Mouse (Mus musculus): ENCODE measurements at regions not wholly inside any gene's neighbourhood (a gene's known extent, or its start where the extent isn't known, plus 50 kb on each side); places are given as distances from the start of the nearest gene placed in this dataset.

GRCm38 (mm10) chr3:147041201-147041600 is 189.0 kb downstream of the Ttll7 start:
- no peak for ATAC-seq (replicated peaks; ENCODE audit: low FRiP score)

DNA sequence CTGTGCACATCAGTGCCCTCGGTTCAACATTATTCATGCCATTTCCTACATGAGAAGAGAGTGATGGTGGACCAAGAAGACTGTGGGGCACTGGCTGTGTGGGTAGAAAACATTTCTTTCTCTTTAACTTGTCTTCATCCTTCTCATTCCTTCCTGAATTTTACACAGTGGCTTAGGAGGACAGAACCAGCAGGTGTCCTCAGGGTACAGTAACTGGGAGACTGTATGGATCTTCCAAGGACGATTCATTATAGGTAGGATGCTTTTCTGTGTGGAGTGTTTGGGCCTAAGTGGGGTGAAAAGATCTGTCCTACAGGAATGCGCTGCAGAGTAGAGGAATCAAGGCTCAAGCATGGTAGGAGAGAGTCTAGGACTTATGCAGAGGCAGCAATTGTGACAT is 190.7 kb downstream of the Ttll7 start:
- Histone ChIP-seq H3K9me3 (replicated peaks) (no peaks in the 10 kb centered on the region), H3K36me3 (no peaks in the 10 kb centered on the region), H3K4me1 (no peaks in the 10 kb centered on the region), H3K27ac (no peak overlapping the region), H3K9ac (no peak overlapping the region), H3K4me3 (replicated peaks) (no peak overlapping the region), H3K27me3 (no peaks in the 10 kb centered on the region), H3K4me2 (no peak overlapping the region)
- no peak for ATAC-seq (replicated peaks; ENCODE audit: low FRiP score)
- WGBS: 79% methylated on average over 3 of the region's 3 CpGs

More at GRCm38 (mm10) chr3:147041201-147041600, 189.0 kb downstream of the Ttll7 start:
- WGBS: 93% methylated on average over 4 of the region's 4 CpGs
- Histone ChIP-seq H3K4me2 (no peak overlapping the region), H3K4me3 (replicated peaks) (no peak overlapping the region), H3K9ac (no peak overlapping the region), H3K27ac (no peak overlapping the region), H3K36me3 (no peaks in the 10 kb centered on the region), H3K27me3 (no peaks in the 10 kb centered on the region), H3K4me1 (no peaks in the 10 kb centered on the region), H3K9me3 (replicated peaks) (no peaks in the 10 kb centered on the region)

DNA sequence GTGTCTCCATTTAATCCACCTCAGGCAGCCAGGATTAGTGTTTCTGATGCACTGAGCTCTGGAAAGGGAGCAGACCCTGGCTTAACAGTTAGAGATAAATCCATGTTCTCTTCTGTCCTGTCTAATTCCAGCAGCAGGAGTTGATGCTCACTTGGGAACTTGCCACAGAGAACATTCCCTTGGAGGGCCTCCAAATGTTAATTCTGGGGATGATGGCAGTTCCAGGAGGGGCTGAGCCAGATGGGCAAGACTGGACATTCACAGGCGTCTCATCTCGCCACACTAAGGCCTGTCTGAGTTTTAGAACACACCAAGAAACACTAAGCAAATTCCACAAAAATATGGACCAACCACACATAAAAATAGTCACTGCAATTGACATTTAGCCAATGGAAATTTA is 194.5 kb downstream of the Ttll7 start:
- no peak overlapping the region for H3K4me3 ChIP-seq (replicated peaks)
- WGBS: 83% methylated on average over 2 of the region's 2 CpGs
- no peak for ATAC-seq (replicated peaks; ENCODE audit: low FRiP score)
- no peak overlapping the region for H3K27ac ChIP-seq
- no peak overlapping the region for H3K4me2 ChIP-seq
- no peak overlapping the region for H3K9ac ChIP-seq
- no peaks in the 10 kb centered on the region for H3K9me3 ChIP-seq (replicated peaks)
- H3K4me1 ChIP-seq: no peaks in the 10 kb centered on the region
- H3K36me3 ChIP-seq: no peaks in the 10 kb centered on the region
- H3K27me3 ChIP-seq: no peaks in the 10 kb centered on the region

DNA sequence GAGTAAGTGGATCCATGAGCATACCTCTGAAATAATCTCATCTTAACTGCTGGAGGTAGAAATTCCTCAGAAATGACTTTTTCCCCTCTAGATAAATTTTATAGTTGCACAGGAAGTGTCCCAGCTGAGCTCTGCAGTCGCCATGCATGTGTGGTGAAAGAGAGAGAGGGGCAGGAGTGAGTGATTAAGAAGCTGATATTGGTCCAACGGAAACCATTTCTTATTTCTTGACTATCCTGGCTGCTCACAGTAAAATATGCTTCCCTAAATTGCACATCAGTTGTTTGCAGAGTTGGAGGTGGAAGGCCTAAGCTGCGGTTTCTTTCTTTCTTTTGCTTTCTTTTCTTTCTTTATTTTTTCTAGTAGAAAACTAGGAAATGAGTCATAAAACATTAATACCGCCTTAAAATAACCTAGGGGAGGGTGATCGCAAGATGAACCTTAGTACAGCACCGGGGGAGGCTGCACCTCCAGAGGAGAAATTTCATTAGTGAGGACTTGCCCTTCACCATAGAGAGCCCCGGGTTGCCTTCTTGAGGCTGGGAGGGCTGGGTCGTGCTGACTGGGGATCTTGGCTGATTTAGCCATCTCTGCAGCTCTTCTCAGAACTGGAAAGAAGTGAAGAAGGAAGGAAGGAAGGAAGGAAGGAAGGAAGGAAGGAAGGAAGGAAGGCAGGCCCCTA is 202.1 kb downstream of the Ttll7 start:
- Histone ChIP-seq H3K4me1 (peaks cover 5% of the 10 kb centered on the region; the same call in 1 of the 2 replicates), H3K9ac (no peak overlapping the region), H3K27me3 (no peaks in the 10 kb centered on the region), H3K4me3 (replicated peaks) (no peak overlapping the region), H3K36me3 (no peaks in the 10 kb centered on the region), H3K9me3 (replicated peaks) (no peaks in the 10 kb centered on the region), H3K4me2 (no peak overlapping the region), H3K27ac (peak overlapping the region; percentile 45; the same call in 1 of the 2 replicates)
- ATAC-seq (replicated peaks; ENCODE audit: low FRiP score): 0 out of 2 replicates have a peak, but pooled peaks have one; percentile 58
- 46% methylated on average over 8 of the region's 8 CpGs for WGBS

- Histone ChIP-seq H3K27ac (no peak overlapping the region), H3K9me3 (replicated peaks) (no peaks in the 10 kb centered on the region), H3K4me3 (replicated peaks) (no peak overlapping the region), H3K36me3 (no peaks in the 10 kb centered on the region), H3K4me1 (peaks cover 5% of the 10 kb centered on the region; the same call in 1 of the 2 replicates), H3K27me3 (no peaks in the 10 kb centered on the region), H3K4me2 (no peak overlapping the region), H3K9ac (no peak overlapping the region)
- WGBS: 68% methylated on average over 3 of the region's 3 CpGs
- no peak for ATAC-seq (replicated peaks; ENCODE audit: low FRiP score)
These were observed 205.7 kb downstream of the Ttll7 start for GRCm38 (mm10) chr3:147057874-147058273.

- Histone ChIP-seq H3K9ac (no peak overlapping the region), H3K4me2 (no peak overlapping the region), H3K4me3 (replicated peaks) (no peak overlapping the region), H3K9me3 (replicated peaks) (no peaks in the 10 kb centered on the region), H3K36me3 (no peaks in the 10 kb centered on the region), H3K27me3 (no peaks in the 10 kb centered on the region), H3K27ac (no peak overlapping the region), H3K4me1 (no peaks in the 10 kb centered on the region)
- WGBS: 87% methylated on average over 8 of the region's 8 CpGs
- no peak for ATAC-seq (replicated peaks; ENCODE audit: low FRiP score)
These were observed 208.5 kb downstream of the Ttll7 start for GRCm38 (mm10) chr3:147060659-147061058.

GRCm38 (mm10) chr3:147062451-147062850 is 210.3 kb downstream of the Ttll7 start:
- ATAC-seq (replicated peaks; ENCODE audit: low FRiP score): no peak
- Histone ChIP-seq H3K36me3 (no peaks in the 10 kb centered on the region), H3K9ac (no peak overlapping the region), H3K4me2 (no peak overlapping the region), H3K27me3 (no peaks in the 10 kb centered on the region), H3K9me3 (replicated peaks) (no peaks in the 10 kb centered on the region), H3K27ac (no peak overlapping the region), H3K4me3 (replicated peaks) (no peak overlapping the region), H3K4me1 (no peaks in the 10 kb centered on the region)
- WGBS: 85% methylated on average over 7 of the region's 7 CpGs

- Histone ChIP-seq H3K27me3 (no peaks in the 10 kb centered on the region), H3K4me3 (replicated peaks) (no peak overlapping the region), H3K27ac (no peak overlapping the region; the same call in 1 of the 2 replicates), H3K9me3 (replicated peaks) (no peaks in the 10 kb centered on the region), H3K36me3 (no peaks in the 10 kb centered on the region), H3K9ac (no peak overlapping the region), H3K4me2 (no peak overlapping the region), H3K4me1 (no peaks in the 10 kb centered on the region)
- peak; percentile 60; the same call in 1 of the 2 replicates for ATAC-seq (replicated peaks; ENCODE audit: low FRiP score)
- WGBS: 71% methylated on average over 16 of the region's 16 CpGs
These were observed 211.6 kb downstream of the Ttll7 start for GRCm38 (mm10) chr3:147063578-147064442.

DNA sequence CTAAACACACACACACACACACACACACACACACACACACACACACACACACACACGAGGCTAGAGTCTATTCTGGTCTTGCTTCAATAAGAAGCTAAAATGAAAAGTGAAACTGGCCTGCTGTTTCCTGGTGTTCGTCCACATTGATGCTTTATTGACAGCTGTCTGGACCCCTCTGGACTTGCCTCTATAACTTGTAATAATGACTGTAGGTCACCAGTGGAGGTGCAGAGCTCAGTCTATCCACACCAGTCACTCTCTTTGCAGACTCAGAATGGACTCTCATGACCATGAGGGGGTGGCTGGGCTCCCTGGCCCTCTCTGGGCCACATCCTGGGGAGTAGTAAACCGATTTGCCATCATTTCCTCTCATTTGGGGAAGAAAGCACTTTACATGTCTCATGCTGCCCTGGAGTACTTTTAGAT is 212.3 kb downstream of the Ttll7 start:
- Histone ChIP-seq H3K27me3 (no peaks in the 10 kb centered on the region), H3K36me3 (no peaks in the 10 kb centered on the region), H3K9me3 (replicated peaks) (no peaks in the 10 kb centered on the region), H3K4me3 (replicated peaks) (no peak overlapping the region), H3K4me1 (no peaks in the 10 kb centered on the region), H3K4me2 (no peak overlapping the region), H3K9ac (no peak overlapping the region), H3K27ac (no peak overlapping the region)
- ATAC-seq (replicated peaks; ENCODE audit: low FRiP score): no peak
- 52% methylated on average over 3 of the region's 3 CpGs for WGBS

GRCm38 (mm10) chr3:147070972-147071371 is 218.8 kb downstream of the Ttll7 start:
- WGBS: 82% methylated on average over 2 of the region's 2 CpGs

DNA sequence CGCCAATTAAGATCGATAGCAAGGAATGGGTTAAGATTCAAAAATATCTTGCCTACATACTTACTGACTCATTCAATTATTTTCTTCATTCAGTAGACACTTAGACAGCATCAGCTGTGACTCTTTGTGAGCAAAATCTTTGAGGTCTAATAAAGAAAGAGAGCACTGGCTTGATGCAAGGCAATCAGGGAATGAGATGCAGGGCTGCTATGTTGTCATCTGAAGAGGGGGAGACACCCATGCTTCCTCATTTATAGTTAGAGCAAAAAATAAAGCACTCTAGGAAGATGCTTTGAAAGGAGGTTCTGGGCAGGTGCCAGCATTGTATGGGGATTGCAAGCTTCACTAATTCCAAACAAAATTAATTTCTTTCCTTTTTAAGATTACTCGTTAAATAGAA is 228.0 kb downstream of the Ttll7 start:
- WGBS: 88% methylated on average over 3 of the region's 3 CpGs
- no peak for ATAC-seq (replicated peaks; ENCODE audit: low FRiP score)
- Histone ChIP-seq H3K27ac (no peak overlapping the region), H3K9me3 (replicated peaks) (no peaks in the 10 kb centered on the region), H3K36me3 (no peaks in the 10 kb centered on the region), H3K4me1 (no peaks in the 10 kb centered on the region), H3K9ac (no peak overlapping the region), H3K4me2 (no peak overlapping the region), H3K27me3 (no peaks in the 10 kb centered on the region), H3K4me3 (replicated peaks) (no peak overlapping the region)

More at GRCm38 (mm10) chr3:147070972-147071371, 218.8 kb downstream of the Ttll7 start:
- Histone ChIP-seq H3K4me3 (replicated peaks) (no peak overlapping the region), H3K27me3 (no peaks in the 10 kb centered on the region), H3K4me1 (no peaks in the 10 kb centered on the region), H3K36me3 (no peaks in the 10 kb centered on the region), H3K9ac (no peak overlapping the region), H3K27ac (no peak overlapping the region), H3K4me2 (no peak overlapping the region), H3K9me3 (replicated peaks) (no peaks in the 10 kb centered on the region)
- no peak for ATAC-seq (replicated peaks; ENCODE audit: low FRiP score)

DNA sequence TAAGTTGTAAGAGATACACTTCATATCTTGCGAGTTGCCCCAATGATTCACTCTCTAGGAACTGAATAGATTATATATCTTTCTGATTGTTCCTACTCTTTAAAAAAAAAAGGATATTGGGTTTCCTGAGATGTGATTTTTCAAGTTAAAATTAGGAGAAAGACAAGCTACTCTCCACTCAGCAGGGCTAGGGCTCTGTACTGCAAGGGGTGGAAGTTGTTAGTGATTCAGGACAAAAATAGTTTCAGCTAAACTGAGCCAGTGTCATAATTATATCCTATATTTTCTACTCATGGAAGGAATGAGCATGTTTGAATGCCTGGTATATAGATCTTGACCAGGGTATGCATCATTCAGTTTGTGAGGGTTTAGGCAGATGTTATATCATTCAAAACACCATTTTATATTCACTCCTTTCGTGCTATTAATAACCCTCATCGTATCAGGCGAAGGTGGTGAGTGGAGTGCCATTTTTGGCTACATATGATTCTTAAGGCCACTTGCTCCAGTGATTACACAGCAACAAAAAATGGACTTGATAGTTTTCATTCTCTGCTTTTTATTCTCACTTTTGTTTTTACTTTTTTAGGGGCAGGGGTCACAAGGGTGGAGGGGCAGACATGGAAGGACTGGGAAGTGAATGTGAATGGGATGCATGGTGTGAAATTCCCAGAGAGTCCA is 228.7 kb downstream of the Ttll7 start:
- 75% methylated on average over 4 of the region's 4 CpGs for WGBS
- no peaks in the 10 kb centered on the region for H3K27me3 ChIP-seq
- no peaks in the 10 kb centered on the region for H3K36me3 ChIP-seq
- ATAC-seq (replicated peaks; ENCODE audit: low FRiP score): no peak
- H3K4me2 ChIP-seq: no peak overlapping the region
- H3K9me3 ChIP-seq (replicated peaks): no peaks in the 10 kb centered on the region
- no peak overlapping the region for H3K4me3 ChIP-seq (replicated peaks)
- no peak overlapping the region for H3K9ac ChIP-seq
- no peaks in the 10 kb centered on the region for H3K4me1 ChIP-seq
- no peak overlapping the region for H3K27ac ChIP-seq

Data from kidney, embryonic 15.5 days (tissue).